Mouse (Mus musculus): ENCODE measurements around the gene Dlx6. TPM values are rescaled to one million over a fixed set of nuclear protein-coding genes. Genes with fewer than 3 reads are reported as not detected.

The Dlx6 gene
- polyA plus RNA-seq, 1 experiment: not detected

DNA sequence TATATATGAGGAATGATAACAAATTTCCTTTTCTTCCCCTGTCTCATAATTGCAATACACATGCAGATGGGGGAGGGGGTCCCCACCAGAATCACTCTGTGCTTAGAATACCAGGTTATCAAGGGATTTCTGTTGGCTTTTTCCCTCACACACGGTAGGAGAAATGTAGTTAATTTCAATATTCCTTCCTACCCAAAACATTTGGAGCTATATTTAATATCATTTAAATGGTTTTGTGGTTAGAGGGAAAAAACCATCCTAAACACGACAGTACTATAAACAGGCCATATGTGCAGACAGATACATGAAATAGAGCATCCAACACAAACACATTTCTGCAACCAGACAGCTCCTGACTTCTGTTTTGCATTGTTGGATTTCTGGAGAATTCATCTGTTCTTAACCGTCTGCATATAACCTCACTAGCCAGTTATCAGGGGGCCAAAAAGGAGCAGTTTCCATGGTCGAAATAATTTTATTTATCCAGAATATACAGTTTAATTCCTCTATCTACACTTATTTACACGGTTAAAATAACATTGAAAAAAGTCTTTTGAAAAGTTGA is 14.3 kb downstream of the Dlx6 start:
- DNase-seq (ENCODE audit: low spot score): no peak

GRCm38 (mm10) chr6:6877981-6878840 is 15.1 kb downstream of the Dlx6 start:
- no peak for DNase-seq (ENCODE audit: low spot score)

GRCm38 (mm10) chr6:6878841-6879291 is 15.7 kb downstream of the Dlx6 start:
- no peak for DNase-seq (ENCODE audit: low spot score)

DNA sequence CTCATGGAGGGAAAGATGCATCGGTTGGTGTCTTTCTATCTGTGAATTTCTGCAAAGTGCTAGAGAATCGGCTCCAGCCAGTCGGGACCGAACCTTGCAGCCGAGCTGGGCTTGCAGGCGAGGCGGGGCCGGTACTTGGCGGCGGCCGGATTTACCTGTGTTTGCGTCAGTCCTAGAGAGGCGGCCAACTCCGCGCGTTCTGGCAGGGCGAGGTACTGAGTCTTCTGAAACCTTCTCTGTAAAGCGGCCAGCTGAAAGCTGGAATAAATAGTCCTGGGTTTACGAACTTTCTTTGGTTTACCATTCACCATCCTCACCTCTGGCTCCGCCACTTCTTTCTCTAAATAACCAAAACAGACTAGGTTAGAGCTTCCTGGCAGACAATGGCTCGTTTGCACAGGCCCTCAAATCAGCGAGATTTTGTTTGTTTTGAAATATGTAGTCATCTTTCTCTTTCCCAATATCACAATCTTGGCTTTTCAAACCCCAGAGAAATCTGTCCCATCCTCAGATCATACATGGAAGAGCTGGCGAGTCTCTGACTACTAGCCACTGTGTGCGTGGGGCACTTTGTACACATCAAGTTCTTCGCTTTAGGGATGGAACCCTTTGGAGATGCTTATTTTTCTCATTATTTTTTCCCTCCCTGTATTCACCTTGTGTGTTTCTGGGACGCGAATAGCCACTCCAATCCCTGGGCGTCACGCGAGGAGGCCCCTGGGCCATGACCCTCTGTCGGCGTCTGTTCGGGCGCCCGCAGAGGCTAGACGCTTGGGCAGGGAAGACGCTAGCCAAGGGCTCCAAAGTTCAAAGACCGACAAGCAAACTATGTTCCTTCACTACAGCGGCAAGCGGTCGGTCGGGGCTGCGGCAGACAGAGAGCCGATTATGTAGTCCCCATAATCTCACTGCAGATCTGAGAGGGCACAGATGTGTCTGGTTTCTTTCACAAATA is 16.5 kb downstream of the Dlx6 start:
- no peak for DNase-seq (ENCODE audit: low spot score)

DNA sequence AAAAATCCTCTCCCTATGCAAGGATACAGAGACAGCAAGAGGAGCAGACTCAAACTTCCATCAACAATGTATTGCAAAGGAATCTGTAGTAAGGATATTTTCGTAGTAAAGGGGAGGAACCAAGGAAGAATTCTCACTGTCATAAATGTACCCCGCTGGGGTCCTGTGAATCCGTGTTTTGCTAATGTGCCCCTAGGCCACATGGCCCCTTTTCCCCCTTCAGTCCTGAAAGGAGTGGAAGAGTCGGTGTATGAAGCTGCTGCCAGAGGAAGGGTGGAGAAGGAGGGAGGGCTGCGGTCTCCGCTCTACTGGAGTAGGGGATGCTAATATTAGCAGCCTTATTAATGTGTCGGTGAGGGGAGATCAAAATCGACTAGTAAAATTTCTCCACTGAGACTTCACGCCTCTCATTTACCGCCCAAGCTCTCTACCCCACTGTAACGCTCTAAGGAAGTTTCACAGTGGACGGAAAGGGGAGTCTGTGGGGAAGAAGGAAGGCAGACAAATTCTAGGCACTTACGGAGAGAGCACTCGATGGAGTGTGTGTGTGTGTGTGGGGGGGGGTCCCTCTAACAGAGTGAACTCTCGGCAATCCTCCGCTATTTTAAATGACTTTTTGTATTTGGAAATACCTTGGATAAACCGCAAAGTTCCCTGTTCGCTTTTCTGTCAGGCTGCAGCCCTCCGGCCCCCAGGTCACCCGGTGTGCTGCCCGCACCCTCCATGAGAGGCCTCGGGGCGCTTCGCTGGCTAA is 17.4 kb downstream of the Dlx6 start:
- no peak for DNase-seq (ENCODE audit: low spot score)

DNA sequence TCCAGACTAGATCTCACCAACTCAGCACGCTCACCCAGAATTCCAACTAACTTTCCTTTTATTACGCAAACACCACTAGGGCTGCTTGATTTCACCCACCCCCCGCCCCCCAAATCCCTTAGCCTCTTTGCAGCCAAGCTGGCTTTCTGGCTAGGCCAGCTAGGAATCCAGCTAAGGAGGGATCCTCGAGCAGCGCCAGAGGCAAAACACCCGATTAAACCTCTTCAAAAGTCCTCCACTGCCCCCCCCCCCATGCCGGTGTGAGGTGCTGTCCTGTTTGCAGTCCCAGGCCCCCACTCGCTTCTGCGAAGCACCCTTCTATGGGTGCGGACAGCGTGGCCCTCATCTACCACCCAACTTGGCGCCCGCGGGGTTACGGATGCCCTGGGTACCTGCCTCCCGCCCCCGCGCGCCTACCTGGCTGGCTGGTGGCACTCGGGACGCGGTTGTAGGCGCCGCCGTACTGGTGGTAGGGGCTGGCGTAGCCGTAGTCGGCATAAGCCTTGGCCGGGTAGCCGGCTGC is 18.0 kb downstream of the Dlx6 start:
- no peak for DNase-seq (ENCODE audit: low spot score)

DNA sequence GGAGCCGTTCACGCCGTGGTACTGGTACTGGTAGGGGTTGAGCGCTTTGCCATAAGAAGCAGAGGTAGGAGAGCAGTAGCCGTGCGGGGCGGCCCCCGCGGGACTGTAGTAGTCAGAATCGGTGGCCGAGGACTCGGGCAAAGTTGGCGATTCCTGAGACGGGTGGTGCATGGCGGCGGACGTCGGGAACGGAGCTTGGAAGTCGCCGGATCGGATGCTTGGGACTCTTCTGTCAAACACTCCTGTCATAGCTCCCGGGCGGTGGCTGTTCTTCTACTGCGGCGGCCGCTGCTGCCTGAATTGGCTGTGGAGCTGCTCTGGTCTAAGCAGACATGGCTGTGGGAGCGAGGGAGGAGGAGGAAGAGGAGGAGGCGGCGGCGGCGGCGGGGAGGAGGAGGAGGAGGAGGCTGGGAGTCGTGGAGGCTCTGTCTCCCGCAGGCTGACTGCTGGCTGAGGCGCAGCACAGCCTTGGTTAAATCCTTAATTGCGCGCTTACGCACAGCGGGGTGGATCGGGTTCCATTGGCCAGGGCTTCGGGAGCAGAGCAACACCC is 18.6 kb downstream of the Dlx6 start, which contains the start of gene Dlx5:
Gene Dlx5 (minus strand): TSS at position 448 of the 553 bp plus-strand sequence.
- no peak for DNase-seq (ENCODE audit: low spot score)

GRCm38 (mm10) chr6:6882266-6882797 is 19.2 kb downstream of the Dlx6 start:
- no peak for DNase-seq (ENCODE audit: low spot score)

GRCm38 (mm10) chr6:6884897-6885296 is 21.8 kb downstream of the Dlx6 start:
- no peak for DNase-seq (ENCODE audit: low spot score)

DNA sequence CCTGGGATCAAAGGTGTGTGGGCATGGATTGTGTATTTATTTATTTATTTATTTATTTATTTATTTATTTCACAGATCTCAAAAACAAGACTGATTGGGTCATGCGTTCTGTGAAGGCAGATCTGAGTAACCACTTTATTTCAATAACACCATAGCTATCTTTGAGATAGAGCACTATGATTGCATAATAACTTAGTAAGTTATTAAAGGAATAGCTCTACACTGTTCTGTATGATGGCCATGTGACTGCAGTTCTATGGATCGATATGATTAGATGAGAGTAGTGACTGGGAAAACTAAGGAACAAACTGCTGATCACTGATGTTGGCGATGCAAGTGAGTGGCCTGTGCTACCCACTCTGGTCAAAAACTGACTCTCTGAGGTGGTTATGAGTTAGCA is 23.1 kb downstream of the Dlx6 start:
- no peak for DNase-seq (ENCODE audit: low spot score)

GRCm38 (mm10) chr6:6890047-6890446 is 26.9 kb downstream of the Dlx6 start:
- no peak for DNase-seq (ENCODE audit: low spot score)

DNA sequence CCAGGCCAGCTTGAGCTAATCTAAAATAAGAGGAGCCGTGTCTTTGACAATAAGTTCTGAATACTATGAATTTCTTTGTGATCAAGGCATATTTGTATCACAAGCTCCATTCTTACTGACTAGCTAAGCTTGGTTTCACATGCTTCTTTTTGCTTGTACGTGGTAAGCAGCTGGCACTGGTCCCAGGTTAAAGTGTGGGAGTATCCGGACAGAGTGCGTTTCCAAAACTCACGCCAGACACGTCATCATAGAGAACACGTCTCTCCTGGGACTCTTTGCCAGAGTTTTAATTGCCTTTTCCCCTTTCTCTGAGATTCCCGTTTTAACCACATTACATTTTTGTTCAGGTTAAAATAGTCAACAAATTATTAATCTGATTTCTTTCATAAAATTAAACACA is 46.5 kb downstream of the Dlx6 start:
- no peak for DNase-seq (ENCODE audit: low spot score)

GRCm38 (mm10) chr6:6914304-6914703 is 51.2 kb downstream of the Dlx6 start:
- DNase-seq (ENCODE audit: low spot score): no peak

DNA sequence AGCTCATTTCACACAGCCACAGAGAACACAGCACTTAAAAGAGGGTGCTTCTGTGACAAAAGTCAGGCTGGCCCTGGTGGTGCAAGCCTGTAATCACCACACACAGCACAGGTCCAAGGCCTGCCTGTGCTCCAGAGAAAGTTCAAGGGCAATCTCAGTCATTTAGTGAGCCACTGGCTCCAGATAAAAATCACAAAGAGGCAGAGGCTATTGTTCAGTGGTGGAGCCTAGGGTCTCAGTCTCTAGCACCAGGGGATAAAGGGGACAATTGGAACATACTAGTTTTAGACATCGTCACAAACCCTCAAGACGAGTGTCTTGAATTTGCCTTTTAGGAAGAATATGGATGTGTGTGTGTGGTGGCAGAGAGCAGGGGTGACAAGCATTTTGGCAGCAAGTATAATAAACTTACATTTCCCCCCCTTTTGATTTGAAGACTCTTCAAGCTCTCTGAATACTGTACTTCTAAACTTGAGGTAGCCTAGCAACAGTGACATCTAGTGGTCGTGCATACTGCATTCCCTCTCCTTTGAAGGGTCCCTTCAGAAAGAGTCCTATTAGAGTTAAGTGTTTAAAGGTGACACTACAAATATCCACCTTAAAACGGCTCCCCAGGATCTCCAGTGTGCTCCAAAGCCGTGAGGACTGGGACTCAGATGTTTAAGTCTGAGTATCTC is 51.9 kb downstream of the Dlx6 start:
- DNase-seq (ENCODE audit: low spot score): no peak

GRCm38 (mm10) chr6:6915526-6915915 is 52.4 kb downstream of the Dlx6 start:
- no peak for DNase-seq (ENCODE audit: low spot score)

- no peak for DNase-seq (ENCODE audit: low spot score)
These were observed 54.2 kb downstream of the Dlx6 start for GRCm38 (mm10) chr6:6917334-6917733.
